In genomic region chr7:100465656-100466309, GRCm38 (mm10) we compare ENCODE assay signal across 7 mouse cellular contexts. TPM values are rescaled to one million over a fixed set of nuclear protein-coding genes. Genes with fewer than 3 reads are reported as not detected.
DNase-seq lines count a peak whose midpoint lies in the region; ATAC-seq and TF ChIP-seq lines count a peak whose summit lies in the region.

No protein-coding gene starts in this region.

- H3K4me1 ChIP-seq in intestine, postnatal 0 days (replicated peaks; ENCODE audit: control insufficient read depth, insufficient read depth, low read length): 0 out of 2 replicates have a peak, but pooled peaks cover 6% of the 10 kb centered on the region
- H3K4me1 ChIP-seq in liver, postnatal 0 days (ENCODE audit: insufficient read depth): peaks cover 77% of the 10 kb centered on the region
- H3K4me1 ChIP-seq in stomach, embryonic 14.5 days (ENCODE audit: control insufficient read depth, insufficient read depth, low read length): peaks cover 6% of the 10 kb centered on the region

- DNase-seq in MN1 (ENCODE audit: low spot score): peak; percentile 69
- peak; percentile 73 for DNase-seq in adrenal gland, adult 8-10 months
- peak; percentile 92 to 93 for DNase-seq in gastrocnemius, postnatal 36 days
- DNase-seq in liver, postnatal 0 days: peak; percentile 88
- no peak for DNase-seq in embryo, embryonic 10.5 days (ENCODE audit: low spot score)

- intact Hi-C loops in gastrocnemius, postnatal 36 days (cut with DNase I): no loop called here

- no peak; the same call in 1 of the 2 replicates for TF ChIP-seq EP300 in liver, postnatal 0 days (IDR thresholded peaks at IDR 0.05; ENCODE audit: low read depth)

- H3K4me2 ChIP-seq in intestine, postnatal 0 days (replicated peaks; ENCODE audit: low read depth): peak overlapping the region; percentile 52
- H3K4me2 ChIP-seq in liver, postnatal 0 days (ENCODE audit: low read depth, low read length): peak overlapping the region; percentile 75
- no peak overlapping the region; the same call in 1 of the 2 replicates for H3K4me2 ChIP-seq in stomach, embryonic 14.5 days (replicated peaks; ENCODE audit: low read depth, low read length)

- no peaks in the 10 kb centered on the region for H3K9me3 ChIP-seq in intestine, postnatal 0 days (ENCODE audit: control insufficient read depth)
- no peaks in the 10 kb centered on the region for H3K9me3 ChIP-seq in liver, postnatal 0 days (ENCODE audit: low read length)
- H3K9me3 ChIP-seq in stomach, embryonic 14.5 days (ENCODE audit: control insufficient read depth, low read depth, low read length): no peaks in the 10 kb centered on the region

- H3K36me3 ChIP-seq in intestine, postnatal 0 days (ENCODE audit: control insufficient read depth, insufficient read depth): peaks cover 16% of the 10 kb centered on the region; the same call in 1 of the 2 replicates
- peaks cover 37% of the 10 kb centered on the region for H3K36me3 ChIP-seq in liver, postnatal 0 days (replicated peaks; ENCODE audit: insufficient read depth, low read length)
- peaks cover 14% of the 10 kb centered on the region; the same call in 1 of the 2 replicates for H3K36me3 ChIP-seq in stomach, embryonic 14.5 days (ENCODE audit: control insufficient read depth, insufficient read depth, low read length)

- no peaks in the 10 kb centered on the region for H3K27me3 ChIP-seq in intestine, postnatal 0 days (replicated peaks; ENCODE audit: control insufficient read depth, insufficient read depth, low read length)
- H3K27me3 ChIP-seq in liver, postnatal 0 days (ENCODE audit: insufficient read depth, low read length): no peaks in the 10 kb centered on the region
- H3K27me3 ChIP-seq in stomach, embryonic 14.5 days (ENCODE audit: control insufficient read depth, insufficient read depth, low read length): no peaks in the 10 kb centered on the region

- no peak for TF ChIP-seq CTCF in intestine, postnatal 0 days (IDR thresholded peaks at IDR 0.05; ENCODE audit: low read depth)
- no peak for TF ChIP-seq CTCF in liver, postnatal 0 days (IDR thresholded peaks at IDR 0.05; ENCODE audit: low read depth)

- no peak overlapping the region for H3K9ac ChIP-seq in intestine, postnatal 0 days (ENCODE audit: low read depth, low read length)
- peak overlapping the region; percentile 75 for H3K9ac ChIP-seq in liver, postnatal 0 days (replicated peaks)
- no peak overlapping the region for H3K9ac ChIP-seq in stomach, embryonic 14.5 days (replicated peaks; ENCODE audit: low read depth, low read length)

- H3K4me3 ChIP-seq in intestine, postnatal 0 days (ENCODE audit: low read depth, low read length): no peak overlapping the region
- peak overlapping the region; percentile 43 for H3K4me3 ChIP-seq in liver, postnatal 0 days (ENCODE audit: low read depth, low read length)
- no peak overlapping the region for H3K4me3 ChIP-seq in stomach, embryonic 14.5 days (ENCODE audit: low read depth, low read length)

- H3K27ac ChIP-seq in intestine, postnatal 0 days (ENCODE audit: low read depth, low read length): peak overlapping the region; percentile 70
- H3K27ac ChIP-seq in liver, postnatal 0 days (ENCODE audit: low read depth): peak overlapping the region; percentile 94
- peak overlapping the region; percentile 46; the same call in 1 of the 2 replicates for H3K27ac ChIP-seq in stomach, embryonic 14.5 days (ENCODE audit: low read length)

- WGBS in intestine, postnatal 0 days: 19% methylated on average over 5 of the region's 5 CpGs
- WGBS in liver, postnatal 0 days (ENCODE audit: insufficient replicate concordance): 25% methylated on average over 5 of the region's 5 CpGs
- WGBS in stomach, embryonic 14.5 days: 40% methylated on average over 5 of the region's 5 CpGs

- ATAC-seq in intestine, postnatal 0 days: peak; percentile 91
- ATAC-seq in liver, postnatal 0 days: peak; percentile 54
- peak; percentile 16; the same call in 1 of the 2 replicates for ATAC-seq in stomach, embryonic 14.5 days (ENCODE audit: insufficient number of reproducible peaks, insufficient read depth, low FRiP score, low read depth)

RNA-seq across cellular contexts. Expression of gene Ucp3, which starts 7.0 kb away (rescaled TPM):
- total RNA-seq in adrenal gland, adult 8-10 months (2022): 10 to 100 TPM in 3 of 4 experiments, 1 to 10 TPM in 1; 6.3 to 17.8 (median 14.7) TPM
- 100 to 1,000 TPM; 173 to 239 TPM for total RNA-seq in gastrocnemius, postnatal 36 days (2021)
- polyA plus RNA-seq in intestine, postnatal 0 days (2015; fragmentation: Nextera tagmentation; extraction: Ambion mirVana): not detected in 2 replicates
- polyA plus RNA-seq in liver, postnatal 0 days (2015; fragmentation: Nextera tagmentation; extraction: Ambion mirVana): 0.08 and 0.21 TPM in 2 replicates
- not detected in 2 replicates for polyA plus RNA-seq in stomach, embryonic 14.5 days (2014; fragmentation: Nextera tagmentation; extraction: Ambion mirVana)

RNA-seq across cellular contexts. Expression of gene Ucp2, which starts 27.4 kb away (rescaled TPM):
- 100 to 1,000 TPM; 212 to 320 (median 270) TPM for total RNA-seq in adrenal gland, adult 8-10 months (2022)
- 10 to 100 TPM; 29.8 to 36.9 TPM for total RNA-seq in gastrocnemius, postnatal 36 days (2021)
- 266 and 281 TPM in 2 replicates for polyA plus RNA-seq in intestine, postnatal 0 days (2015; fragmentation: Nextera tagmentation; extraction: Ambion mirVana)
- polyA plus RNA-seq in liver, postnatal 0 days (2015; fragmentation: Nextera tagmentation; extraction: Ambion mirVana): 530 and 545 TPM in 2 replicates
- polyA plus RNA-seq in stomach, embryonic 14.5 days (2014; fragmentation: Nextera tagmentation; extraction: Ambion mirVana): 208 TPM in 2 replicates

RNA-seq across cellular contexts. Expression of gene Dnajb13, which starts 49.0 kb away (rescaled TPM):
- total RNA-seq in adrenal gland, adult 8-10 months (2022): under 1 TPM; 0.20 to 0.89 (median 0.42) TPM
- total RNA-seq in gastrocnemius, postnatal 36 days (2021): not detected
- 0.09 and 0.17 TPM in 2 replicates for polyA plus RNA-seq in intestine, postnatal 0 days (2015; fragmentation: Nextera tagmentation; extraction: Ambion mirVana)
- polyA plus RNA-seq in liver, postnatal 0 days (2015; fragmentation: Nextera tagmentation; extraction: Ambion mirVana): 1.0 and 1.8 TPM in 2 replicates
- 0.35 and 0.42 TPM in 2 replicates for polyA plus RNA-seq in stomach, embryonic 14.5 days (2014; fragmentation: Nextera tagmentation; extraction: Ambion mirVana)

Comparison
In these comparisons a context has a peak if more than half of its experiments do, and no peak if none do; other contexts are left out.
1. ATAC-seq: peak in every context shown above with its lines; median percentile 91 in intestine, postnatal 0 days; 54 in liver, postnatal 0 days; 16 in stomach, embryonic 14.5 days.